Mouse (Mus musculus) MEL (cell line): ENCODE measurements around the gene Rad50. TPM values are rescaled to one million over a fixed set of nuclear protein-coding genes. Genes with fewer than 3 reads are reported as not detected.
A peak's percentile ranks its signal among the peaks of the same experiment; 100 is the strongest.

ENCODE experiments used
- DNase-seq: peaks from one replicate; pipeline ENCODE4 v3.0.0; 2011; ENCODE audit warnings: low read depth, low spot score
- H3K27ac ChIP-seq: 2 replicates; pipeline ENCODE4 v1.5.1; 2012; ENCODE audit warnings: low read depth, mild to moderate bottlenecking, control low read depth, low read length, moderate library complexity; ENCODE audit not compliant: control insufficient read depth
- H3K27me3 ChIP-seq, 2 experiments: fragments of 150-350 bp in 1 of 2; sonication (generic) in 1 of 2; 2 replicates each; pipeline ENCODE4 v1.6.1; 2012; ENCODE audit warnings: low read length in 2 of 2, mild to moderate bottlenecking in 2 of 2, improper control_type of control experiment in 1 of 2, moderate library complexity in 1 of 2; ENCODE audit not compliant: insufficient read depth in 2 of 2, control insufficient read depth in 1 of 2
- H3K36me3 ChIP-seq, 2 experiments: 2 replicates each; pipeline ENCODE4 v1.6.1; 2012 to 2014; ENCODE audit warnings: low read length in 2 of 2, improper control_type of control experiment in 1 of 2, inconsistent platforms in 1 of 2, mild to moderate bottlenecking in 1 of 2; ENCODE audit not compliant: insufficient read depth in 2 of 2, control insufficient read depth in 1 of 2
- H3K4me1 ChIP-seq, 2 experiments: fragments of 150-350 bp in 1 of 2; sonication (generic) in 1 of 2; 2 replicates each; pipeline ENCODE4 v1.6.1; 2012; ENCODE audit warnings: low read length in 2 of 2, improper control_type of control experiment in 1 of 2, mild to moderate bottlenecking in 1 of 2; ENCODE audit not compliant: insufficient read depth in 2 of 2, control insufficient read depth in 1 of 2
- H3K4me3 ChIP-seq, 2 experiments: fragments of 150-350 bp in 1 of 2; sonication (generic) in 1 of 2; 2 replicates each; pipeline ENCODE4 v1.5.1; 2012; ENCODE audit warnings: low read depth in 2 of 2, low read length in 2 of 2, mild to moderate bottlenecking in 2 of 2, moderate library complexity in 2 of 2, control low read depth in 1 of 2, improper control_type of control experiment in 1 of 2; ENCODE audit not compliant: control insufficient read depth in 1 of 2, insufficient read depth in 1 of 2
- H3K79me2 ChIP-seq: 2 replicates; pipeline ENCODE4 v1.6.1; 2012; ENCODE audit warnings: mild to moderate bottlenecking, low read length, moderate library complexity; ENCODE audit not compliant: control insufficient read depth, poor library complexity, insufficient read depth
- H3K9ac ChIP-seq: 2 replicates; pipeline ENCODE4 v1.6.1; 2012; ENCODE audit warnings: low read depth, mild to moderate bottlenecking, control low read depth, low read length, moderate library complexity; ENCODE audit not compliant: control insufficient read depth, poor library complexity, severe bottlenecking
- H3K9me3 ChIP-seq: fragments of 150-350 bp; sonication (generic); replicated peaks from 2 replicates; pipeline ENCODE4 v1.6.1; 2012; ENCODE audit warnings: mild to moderate bottlenecking, low read length, improper control_type of control experiment, moderate library complexity; ENCODE audit not compliant: insufficient read depth
- CTCF ChIP-seq, 3 experiments: IDR thresholded peaks in 2 of 3; conservative IDR thresholded peaks in 1 of 3; 2 replicates each; pipeline ENCODE4 v1.5.1; 2011 to 2012; ENCODE audit warnings: low read length in 3 of 3, low read depth in 2 of 3, mild to moderate bottlenecking in 2 of 3, improper control_type of control experiment in 1 of 3, inconsistent platforms in 1 of 3, mixed read lengths in 1 of 3, moderate library complexity in 1 of 3; ENCODE audit not compliant: control insufficient read depth in 1 of 3, insufficient read depth in 1 of 3, poor library complexity in 1 of 3, severe bottlenecking in 1 of 3
- GABPA ChIP-seq: IDR thresholded peaks from 2 replicates; pipeline ENCODE4 v1.6.1; 2012; ENCODE audit warnings: low read depth, mild to moderate bottlenecking, inconsistent platforms, low read length, improper control_type of control experiment, moderate library complexity
- GATA1 ChIP-seq: IDR thresholded peaks from 2 replicates; pipeline ENCODE4 v1.6.1; 2011; ENCODE audit warnings: low read depth, low read length, improper control_type of control experiment
- KAT2A ChIP-seq: conservative IDR thresholded peaks from 2 replicates; pipeline ENCODE4 v1.6.1; 2012; ENCODE audit warnings: low read depth, low read length, improper control_type of control experiment, inconsistent platforms
- MAX ChIP-seq: IDR thresholded peaks from 2 replicates; pipeline ENCODE4 v1.6.1; 2011; ENCODE audit warnings: low read length, improper control_type of control experiment
- MEF2A ChIP-seq: IDR thresholded peaks from 2 replicates; pipeline ENCODE4 v1.6.1; 2014; ENCODE audit warnings: low read depth, mild to moderate bottlenecking, inconsistent platforms, low read length, improper control_type of control experiment; ENCODE audit not compliant: poor library complexity, insufficient replicate concordance, severe bottlenecking; ENCODE audit errors: extremely low read depth
- MXI1 ChIP-seq: IDR thresholded peaks from 2 replicates; pipeline ENCODE4 v1.6.1; 2011; ENCODE audit warnings: mild to moderate bottlenecking, low read depth, low read length, improper control_type of control experiment
- MYC ChIP-seq: IDR thresholded peaks from 2 replicates; pipeline ENCODE4 v1.6.1; 2011; ENCODE audit warnings: low read depth, mild to moderate bottlenecking, low read length, improper control_type of control experiment, moderate library complexity
- NELFE ChIP-seq: IDR thresholded peaks from 2 replicates; pipeline ENCODE4 v1.6.1; 2011; ENCODE audit warnings: low read depth, low read length, improper control_type of control experiment
- NRF1 ChIP-seq: IDR thresholded peaks from 2 replicates; pipeline ENCODE4 v1.6.1; 2014; ENCODE audit warnings: low read depth, mild to moderate bottlenecking, inconsistent platforms, low read length, improper control_type of control experiment, moderate library complexity; ENCODE audit not compliant: poor library complexity, insufficient read depth, severe bottlenecking
- POLR2A ChIP-seq, 2 experiments: IDR thresholded peaks; 2 replicates each; pipeline ENCODE4 v1.6.1; 2011 to 2012; ENCODE audit warnings: low read length in 2 of 2, mild to moderate bottlenecking in 2 of 2, control low read depth in 1 of 2, improper control_type of control experiment in 1 of 2, low read depth in 1 of 2, moderate library complexity in 1 of 2; ENCODE audit not compliant: control insufficient read depth in 1 of 2, insufficient read depth in 1 of 2, poor library complexity in 1 of 2
- RCOR1 ChIP-seq: IDR thresholded peaks from 2 replicates; pipeline ENCODE4 v1.6.1; 2012; ENCODE audit warnings: low read depth, mild to moderate bottlenecking, inconsistent platforms, low read length, improper control_type of control experiment
- SIN3A ChIP-seq: IDR thresholded peaks from 2 replicates; pipeline ENCODE4 v1.6.1; 2012; ENCODE audit warnings: low read length, improper control_type of control experiment, inconsistent platforms
- SMC3 ChIP-seq: IDR thresholded peaks from 2 replicates; pipeline ENCODE4 v1.6.1; 2011; ENCODE audit warnings: low read depth, low read length, improper control_type of control experiment
- TBP ChIP-seq: IDR thresholded peaks from 2 replicates; pipeline ENCODE4 v1.8.0; 2011; ENCODE audit warnings: low read depth, low read length, improper control_type of control experiment
- ZC3H11A ChIP-seq: IDR thresholded peaks from 2 replicates; pipeline ENCODE4 v1.6.1; 2012; ENCODE audit warnings: low read depth, mild to moderate bottlenecking, inconsistent platforms, low read length, improper control_type of control experiment
- ZNF384 ChIP-seq: IDR thresholded peaks from 2 replicates; pipeline ENCODE4 v1.6.1; 2012; ENCODE audit warnings: low read depth, mild to moderate bottlenecking, inconsistent platforms, low read length, improper control_type of control experiment
- polyA plus RNA-seq, 2 experiments: library from polyadenylated mRNA; stranded (reverse) in 1 of 2; unstranded in 1 of 2; fragments of >175 nt in 1 of 2; fragments of >200 nt in 1 of 2; gene quantifications; 2 replicates each; pipeline versions ENCODE4 v1.2.1 to v1.2.4; 2012; ENCODE audit warnings: low replicate concordance in 2 of 2, low read depth in 1 of 2; ENCODE audit not compliant: insufficient read length in 2 of 2, insufficient read depth in 1 of 2, missing spikeins in 1 of 2
- total RNA-seq: library from RNA; depleted of rRNA; stranded (reverse); fragments of 300-350 nt; gene quantifications from 2 replicates; pipeline ENCODE4 v1.2.3, GENCODE M21; 2012

The Rad50 gene
- total and polyA plus RNA-seq, 3 experiments = 32.6 to 447 (median 44.6) TPM

- 0 out of 2 replicates have a peak, but pooled peaks have one; percentile 16 for TF ChIP-seq SMC3
- TF ChIP-seq MAX = peak; percentile 88
- TF ChIP-seq MXI1 = peak; percentile 96
- TF ChIP-seq NRF1 = 0 out of 2 replicates have a peak, but pooled peaks have one; percentile 25
- TF ChIP-seq GATA1 = peak; percentile 92
- 0 out of 2 replicates have a peak, but pooled peaks have one; percentile 47 for TF ChIP-seq KAT2A
- TF ChIP-seq NELFE = peak; percentile 92
- TF ChIP-seq POLR2A (IDR thresholded peaks at IDR 0.05; ENCODE audit: control insufficient read depth in 1 of 2, insufficient read depth in 1 of 2, low read depth in 1 of 2, low read length in 2 of 2, poor library complexity in 1 of 2) = peak; percentile 75 to 82; a peak in 3 of 4 replicates
- TF ChIP-seq ZC3H11A = no peak
- TF ChIP-seq SIN3A = peak; percentile 99
- TF ChIP-seq TBP = peak; percentile 95
- peak; percentile 90 for TF ChIP-seq MYC
- peak; percentile 82 for TF ChIP-seq RCOR1
- TF ChIP-seq CTCF (IDR thresholded peaks at IDR 0.05 in 2 of 3, conservative IDR thresholded peaks at IDR 0.05 in 1 of 3; ENCODE audit: control insufficient read depth in 1 of 3, insufficient read depth in 1 of 3, low read depth in 2 of 3, low read length in 3 of 3, poor library complexity in 1 of 3, severe bottlenecking in 1 of 3) = no peak
- TF ChIP-seq MEF2A = peak; percentile 29; the same call in 1 of the 2 replicates
- TF ChIP-seq GABPA = no peak
- TF ChIP-seq, all 39 proteins: peak for 28
Observed at GRCm38 (mm10) chr11:53616748-53617558, 90.2 kb downstream of the Rad50 start (continued).

DNA sequence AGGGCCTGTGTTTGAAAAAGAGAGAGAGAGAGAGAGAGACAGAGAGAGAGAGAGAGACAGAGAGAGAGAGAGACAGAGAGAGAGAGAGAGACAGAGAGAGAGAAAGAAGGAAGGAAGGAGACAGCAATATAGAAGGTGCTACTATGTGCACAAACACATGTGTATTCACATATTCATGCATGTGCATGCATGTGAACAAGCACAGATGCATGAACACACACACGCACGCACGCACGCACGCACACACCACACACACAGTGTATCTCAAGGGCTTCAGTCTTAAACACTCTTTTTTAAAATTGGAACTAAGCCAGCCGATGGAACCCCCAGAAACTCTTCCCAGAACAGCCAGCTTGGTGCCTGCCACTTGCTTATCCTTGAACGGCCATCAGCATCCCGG is 91.5 kb downstream of the Rad50 start:
- H3K4me3 ChIP-seq = peak overlapping the region; percentile 83 to 97
- peak overlapping the region; percentile 88 for H3K9ac ChIP-seq
- peaks cover 22% of the 10 kb centered on the region for H3K79me2 ChIP-seq
- no peaks in the 10 kb centered on the region for H3K27me3 ChIP-seq
- peaks cover 0 to 42% of the 10 kb centered on the region in 2 experiments for H3K36me3 ChIP-seq
- DNase-seq = no peak
- TF ChIP-seq ZNF384 (peak; percentile 20; the same call in 1 of the 2 replicates), NRF1 (no peak), MEF2A (no peak), MAX (peak; percentile 39; the same call in 1 of the 2 replicates), MXI1 (peak; percentile 53), POLR2A (IDR thresholded peaks at IDR 0.05; ENCODE audit: control insufficient read depth in 1 of 2, insufficient read depth in 1 of 2, low read depth in 1 of 2, low read length in 2 of 2, poor library complexity in 1 of 2) (no peak), MYC (0 out of 2 replicates have a peak, but pooled peaks have one; percentile 22), SIN3A (peak; percentile 13; the same call in 1 of the 2 replicates)
- peaks cover 34 to 43% of the 10 kb centered on the region in 2 experiments for H3K4me1 ChIP-seq
- peak overlapping the region; percentile 97 for H3K27ac ChIP-seq
- no peaks in the 10 kb centered on the region for H3K9me3 ChIP-seq
